Mouse (Mus musculus) heart, adult 2 months (tissue): ENCODE measurements around the gene Arrb2.

Source experiments
- CTCF ChIP-seq: fragments of 200-600 bp; IDR thresholded peaks from 2 replicates; pipeline ENCODE4 v1.8.1; 2022; ENCODE audit warnings: antibody characterized with exemption, mild to moderate bottlenecking, moderate library complexity
- EP300 ChIP-seq: fragments of 200-500 bp; IDR thresholded peaks from 2 replicates; pipeline ENCODE4 v1.6.1; 2011; ENCODE audit warnings: low read depth, low read length, control low read depth; ENCODE audit not compliant: insufficient read depth
- POLR2A ChIP-seq: fragments of 200-500 bp; IDR thresholded peaks from 2 replicates; pipeline ENCODE4 v1.6.1; 2011; ENCODE audit warnings: mild to moderate bottlenecking, low read depth, low read length, control low read depth; ENCODE audit not compliant: insufficient read depth

DNA sequence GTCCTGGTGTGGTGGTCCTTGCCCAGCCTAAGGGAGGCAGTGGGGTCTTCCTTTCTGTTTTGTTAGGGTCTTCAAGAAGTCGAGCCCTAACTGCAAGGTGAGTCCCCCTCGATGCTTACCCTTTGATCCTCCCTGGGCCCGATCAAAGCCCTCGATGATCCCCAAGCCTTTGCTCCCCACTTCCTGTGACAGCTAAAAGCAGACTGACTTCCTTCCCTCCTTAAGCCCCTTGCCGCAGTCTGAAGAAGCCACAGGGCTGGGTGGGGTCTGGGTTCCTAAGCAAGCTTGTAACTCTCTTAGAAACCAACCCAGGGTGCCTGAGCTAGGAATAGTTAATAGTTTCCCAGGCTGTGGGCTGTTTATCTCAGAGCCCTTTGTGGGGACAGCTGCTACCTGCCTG, 3.0 kb downstream of the Arrb2 start:
- no peak for TF ChIP-seq CTCF
- no peak for TF ChIP-seq EP300
- no peak for TF ChIP-seq POLR2A
